Mouse (Mus musculus) kidney, adult 2 months (tissue): ENCODE measurements at regions not wholly inside any gene's neighbourhood (a gene's known extent, or its start where the extent isn't known, plus 50 kb on each side); places are given as distances from the start of the nearest gene placed in this dataset.

Experiments used
- DNase-seq: peaks from one replicate; pipeline ENCODE4 v3.0.0; 2021
- H3K27ac ChIP-seq: fragments of 200-500 bp; 2 replicates; pipeline ENCODE4 v1.5.1; 2012; ENCODE audit warnings: low read depth, low read length, control low read depth, inconsistent platforms; ENCODE audit not compliant: insufficient read depth
- H3K27me3 ChIP-seq: fragments of 200-500 bp; replicated peaks from 2 replicates; pipeline ENCODE4 v1.6.1; 2012; ENCODE audit warnings: mild to moderate bottlenecking, moderate library complexity, low read length, inconsistent platforms; ENCODE audit not compliant: control insufficient read depth, insufficient read depth
- H3K36me3 ChIP-seq: fragments of 200-500 bp; 2 replicates; pipeline ENCODE4 v1.6.1; 2012; ENCODE audit warnings: mild to moderate bottlenecking, moderate library complexity, low read length, inconsistent platforms; ENCODE audit not compliant: control insufficient read depth, insufficient read depth
- H3K4me1 ChIP-seq: fragments of 200-500 bp; 2 replicates; pipeline ENCODE4 v1.6.1; 2011; ENCODE audit warnings: low read length; ENCODE audit not compliant: control insufficient read depth, insufficient read depth
- H3K4me3 ChIP-seq: fragments of 200-500 bp; 2 replicates; pipeline ENCODE4 v1.5.1; 2011; ENCODE audit warnings: mild to moderate bottlenecking, low read depth, low read length, control low read depth; ENCODE audit not compliant: insufficient read depth
- CTCF ChIP-seq: fragments of 200-500 bp; conservative IDR thresholded peaks from 2 replicates; pipeline ENCODE4 v1.5.1; 2011; ENCODE audit warnings: low read depth, mild to moderate bottlenecking, control low read depth, low read length, moderate library complexity, mixed read lengths; ENCODE audit not compliant: insufficient read depth, insufficient read length
- POLR2A ChIP-seq: fragments of 200-500 bp; IDR thresholded peaks from one replicate; pipeline ENCODE4 v1.6.1; 2011; ENCODE audit warnings: low read depth, low read length, control low read depth
- WGBS: fragments of 180-500 bp; shearing (Covaris S2); methylation state at CpG from one replicate; pipeline ENCODE4 v1.1.7; 2018; 5-methylcytosine and 5-hydroxymethylcytosine counted together

DNA sequence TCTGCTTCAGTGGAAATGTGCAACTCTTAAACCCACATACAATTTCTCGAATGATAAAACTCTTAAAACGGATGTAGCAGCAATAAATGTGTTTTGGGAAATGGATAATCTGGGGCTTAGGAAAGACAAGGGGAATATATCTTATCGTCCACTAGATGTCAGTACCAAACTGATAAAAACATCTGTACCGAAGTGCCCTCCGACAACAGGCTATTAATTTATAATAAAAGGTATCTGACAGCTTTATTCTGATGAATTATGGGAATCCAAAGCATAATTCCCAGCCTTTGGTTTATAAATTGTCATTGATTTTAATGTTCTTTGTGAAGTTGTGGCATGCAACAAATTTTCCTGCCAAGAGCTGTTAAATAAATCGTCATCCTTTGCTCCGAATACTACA is 153.4 kb downstream of the Etnk1 start:
- no peak for TF ChIP-seq POLR2A
- 0 out of 2 replicates have a peak, but pooled peaks have one; percentile 8 for TF ChIP-seq CTCF

DNA sequence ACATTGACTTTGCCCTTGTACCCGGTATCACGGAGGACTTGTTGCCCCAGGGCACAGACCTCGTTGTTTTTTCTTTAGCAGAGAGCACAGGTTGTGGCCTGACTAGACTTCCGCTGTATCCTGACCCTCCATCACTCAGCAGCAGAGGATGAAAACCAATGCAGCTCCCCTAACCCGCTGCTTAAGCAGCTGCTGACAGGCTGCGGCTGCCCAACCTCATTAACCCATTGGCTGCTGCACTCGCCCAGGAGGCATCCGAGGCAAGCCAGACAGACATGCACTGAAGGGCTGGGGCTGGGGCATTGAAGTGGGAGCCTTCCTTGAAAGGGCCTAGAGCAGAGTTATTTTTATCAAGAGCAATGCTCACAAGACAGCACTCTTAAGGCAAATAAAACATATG is 157.6 kb downstream of the Etnk1 start:
- WGBS, result 31% methylated on average over 8 of the region's 8 CpGs
- H3K4me1 ChIP-seq, result no peaks in the 10 kb centered on the region
- H3K27me3 ChIP-seq, result no peaks in the 10 kb centered on the region
- no peak for DNase-seq
- H3K4me3 ChIP-seq, result no peak overlapping the region
- TF ChIP-seq POLR2A, result no peak
- no peak for TF ChIP-seq CTCF
- no peaks in the 10 kb centered on the region for H3K36me3 ChIP-seq
- H3K27ac ChIP-seq, result no peak overlapping the region

More for the DNA sequence above, 153.4 kb downstream of the Etnk1 start:
- Histone ChIP-seq H3K27me3 (no peaks in the 10 kb centered on the region), H3K36me3 (no peaks in the 10 kb centered on the region), H3K4me3 (no peak overlapping the region), H3K27ac (no peak overlapping the region), H3K4me1 (no peaks in the 10 kb centered on the region)
- no peak for DNase-seq
- 38% methylated on average over 7 of the region's 7 CpGs for WGBS

DNA sequence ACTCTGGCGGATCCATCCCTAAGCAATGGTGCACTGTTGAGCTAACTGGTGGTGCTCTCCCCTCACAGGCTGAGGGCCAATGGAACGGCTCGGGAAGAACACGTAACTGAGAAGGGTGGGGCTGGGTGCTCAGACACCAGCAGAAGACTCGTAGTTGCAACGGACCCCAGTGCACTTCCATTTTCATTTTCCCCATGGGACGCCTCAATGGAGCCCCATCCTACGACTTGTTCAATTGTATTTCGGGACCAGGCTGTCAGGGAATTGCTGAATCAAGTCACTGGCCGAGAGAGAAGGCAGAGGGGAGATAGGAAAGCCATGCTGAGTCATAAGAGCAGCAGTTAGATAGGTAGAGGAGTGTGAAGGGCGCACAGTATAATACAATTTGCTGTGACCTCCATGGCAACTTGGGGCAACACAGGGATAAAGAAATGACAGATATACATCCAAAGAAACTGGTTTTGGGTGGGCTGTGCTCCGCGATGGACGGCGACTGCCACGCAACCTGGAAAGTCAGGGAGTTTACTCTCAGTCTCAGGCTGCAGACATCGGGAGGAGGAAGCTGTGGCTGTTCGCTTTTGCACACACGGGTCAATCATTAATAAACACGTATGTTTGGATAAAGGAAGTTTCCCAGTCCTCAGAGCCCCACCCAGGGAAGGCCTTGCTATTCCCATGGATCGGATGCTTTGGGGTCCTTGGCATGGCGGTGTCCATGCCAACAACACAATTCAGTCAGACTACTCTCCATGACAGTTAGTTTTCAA is 160.1 kb downstream of the Etnk1 start:
- H3K4me3 ChIP-seq, result no peak overlapping the region
- no peak for TF ChIP-seq POLR2A
- no peak for TF ChIP-seq CTCF

DNA sequence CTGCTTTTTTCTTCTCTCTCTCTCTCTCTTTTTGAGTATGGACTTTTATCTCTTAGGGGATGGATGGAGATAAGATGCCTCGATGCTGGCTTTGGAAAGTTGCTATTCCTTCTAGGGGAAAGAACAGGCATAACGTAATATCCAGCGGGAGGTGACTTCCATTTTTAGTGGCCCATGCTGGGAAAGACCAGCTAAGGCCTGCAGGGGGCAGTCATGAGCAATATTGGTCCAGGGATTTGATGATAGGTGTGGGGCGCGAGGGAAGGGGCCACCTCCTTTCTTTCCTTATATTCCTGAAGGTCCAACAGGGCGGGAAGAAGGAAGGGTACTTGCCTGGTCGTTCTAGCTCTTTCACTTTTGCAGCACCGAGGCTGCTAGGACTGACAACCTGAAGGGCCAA is 160.8 kb downstream of the Etnk1 start:
- no peak for DNase-seq
- 0 out of 2 replicates have a peak, but pooled peaks have one; percentile 11 for TF ChIP-seq CTCF
- TF ChIP-seq POLR2A, result no peak
- Histone ChIP-seq H3K36me3 (no peaks in the 10 kb centered on the region), H3K4me3 (no peak overlapping the region), H3K4me1 (no peaks in the 10 kb centered on the region), H3K27me3 (no peaks in the 10 kb centered on the region), H3K27ac (no peak overlapping the region)
- 93% methylated on average over 8 of the region's 8 CpGs for WGBS

More for the DNA sequence above, 160.1 kb downstream of the Etnk1 start:
- Histone ChIP-seq H3K27ac (no peak overlapping the region), H3K36me3 (no peaks in the 10 kb centered on the region), H3K4me1 (no peaks in the 10 kb centered on the region), H3K27me3 (no peaks in the 10 kb centered on the region)
- 74% methylated on average over 22 of the region's 22 CpGs for WGBS
- no peak for DNase-seq

DNA sequence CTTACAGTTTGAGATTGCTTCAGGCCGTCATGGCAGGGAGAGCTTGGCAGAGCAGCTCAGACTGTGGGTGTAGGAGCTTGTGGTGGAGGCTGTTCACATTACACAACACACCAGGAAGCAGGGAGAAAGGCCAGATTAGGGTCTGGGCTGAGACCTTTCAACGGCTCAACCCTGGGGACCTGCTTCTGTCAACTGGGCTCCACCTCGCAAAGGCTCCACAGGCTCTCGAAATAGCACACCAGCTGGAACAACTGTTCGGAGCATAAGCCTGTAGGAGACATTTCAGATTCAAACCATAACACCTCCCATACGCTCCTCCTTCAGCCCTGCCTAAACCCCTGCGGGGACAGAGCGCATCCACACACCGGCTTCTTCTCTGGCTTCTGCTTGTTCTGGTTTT is 161.2 kb downstream of the Etnk1 start:
- H3K27ac ChIP-seq, result no peak overlapping the region
- 87% methylated on average over 9 of the region's 9 CpGs for WGBS

DNA sequence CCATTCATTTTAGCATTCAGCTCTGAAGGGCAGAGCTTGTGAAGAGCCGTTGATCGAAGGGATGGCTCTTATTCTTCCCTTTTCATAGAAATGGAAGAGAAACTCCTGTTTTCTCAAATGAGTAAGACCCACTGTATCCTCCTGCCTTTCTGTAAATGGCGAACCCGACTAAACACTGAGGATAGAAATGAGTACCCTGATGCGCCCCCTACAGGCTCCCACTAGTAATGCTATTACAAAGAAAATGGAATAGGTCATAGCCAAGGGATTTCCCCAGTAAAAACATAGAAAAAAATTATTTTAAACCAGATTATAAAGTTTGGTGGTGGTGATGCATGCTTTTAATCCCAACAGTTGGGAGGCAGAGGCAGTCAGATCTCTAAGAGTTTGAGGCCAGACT is 162.1 kb downstream of the Etnk1 start:
- H3K4me3 ChIP-seq, result no peak overlapping the region
- no peak overlapping the region for H3K27ac ChIP-seq
- no peaks in the 10 kb centered on the region for H3K4me1 ChIP-seq
- no peaks in the 10 kb centered on the region for H3K36me3 ChIP-seq
- TF ChIP-seq POLR2A (no peak), CTCF (no peak)
- 81% methylated on average over 5 of the region's 5 CpGs for WGBS
- no peaks in the 10 kb centered on the region for H3K27me3 ChIP-seq
- no peak for DNase-seq

More for the DNA sequence above, 161.2 kb downstream of the Etnk1 start:
- no peaks in the 10 kb centered on the region for H3K4me1 ChIP-seq
- no peaks in the 10 kb centered on the region for H3K27me3 ChIP-seq
- no peaks in the 10 kb centered on the region for H3K36me3 ChIP-seq
- TF ChIP-seq CTCF (no peak), POLR2A (no peak)
- DNase-seq, result no peak
- no peak overlapping the region for H3K4me3 ChIP-seq

DNA sequence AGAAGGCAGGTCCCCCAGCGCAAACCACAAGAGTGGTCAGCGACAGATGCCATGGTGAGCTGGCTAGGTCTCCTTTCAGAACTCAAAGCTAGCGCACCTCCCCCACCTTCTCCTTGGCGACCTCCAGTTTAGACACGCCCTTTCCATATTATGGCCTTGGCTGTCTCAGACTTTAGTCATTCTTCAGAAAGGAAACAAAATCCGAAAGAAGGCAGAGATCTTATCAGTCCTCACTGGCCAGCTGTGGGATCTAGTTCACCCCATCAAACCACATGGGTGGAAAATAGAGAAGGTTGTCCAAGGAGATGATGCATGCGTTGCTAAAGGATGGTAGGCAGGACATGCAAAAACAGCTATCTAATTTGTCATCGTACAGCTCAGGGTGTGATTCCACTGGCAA is 166.5 kb downstream of the Etnk1 start:
- no peaks in the 10 kb centered on the region for H3K27me3 ChIP-seq
- no peaks in the 10 kb centered on the region for H3K4me1 ChIP-seq
- DNase-seq, result no peak
- TF ChIP-seq CTCF (no peak), POLR2A (no peak)
- H3K36me3 ChIP-seq, result no peaks in the 10 kb centered on the region
- H3K27ac ChIP-seq, result no peak overlapping the region
- H3K4me3 ChIP-seq, result no peak overlapping the region
- 83% methylated on average over 8 of the region's 8 CpGs for WGBS
